Mouse (Mus musculus) E14TG2a.4 (cell line): ENCODE results near the gene Gpr84.

ENCODE experiments used
- CTCF ChIP-seq: conservative IDR thresholded peaks from 2 replicates; pipeline ENCODE4 v1.5.1; 2014; ENCODE audit warnings: low read length
- NANOG ChIP-seq: IDR thresholded peaks from 2 replicates; pipeline ENCODE4 v1.6.1; 2014; ENCODE audit warnings: borderline replicate concordance, low read length, mixed read lengths

GRCm38 (mm10) chr15:103268903-103269302, 41.5 kb downstream of the Gpr84 start:
- TF ChIP-seq CTCF, result no peak
- no peak for TF ChIP-seq NANOG
